Mouse (Mus musculus) liver (tissue): ENCODE data around the gene Traf3ip3.

ENCODE experiments used
- DNase-seq: peaks from one replicate; pipeline ENCODE4 v3.0.0-alpha.2; 2020; ENCODE audit warnings: mixed read lengths

Gene Traf3ip3

GRCm38 (mm10) chr1:193157111-193157492 lies 44.4 kb downstream of the Traf3ip3 start:
- DNase-seq = no peak

DNA sequence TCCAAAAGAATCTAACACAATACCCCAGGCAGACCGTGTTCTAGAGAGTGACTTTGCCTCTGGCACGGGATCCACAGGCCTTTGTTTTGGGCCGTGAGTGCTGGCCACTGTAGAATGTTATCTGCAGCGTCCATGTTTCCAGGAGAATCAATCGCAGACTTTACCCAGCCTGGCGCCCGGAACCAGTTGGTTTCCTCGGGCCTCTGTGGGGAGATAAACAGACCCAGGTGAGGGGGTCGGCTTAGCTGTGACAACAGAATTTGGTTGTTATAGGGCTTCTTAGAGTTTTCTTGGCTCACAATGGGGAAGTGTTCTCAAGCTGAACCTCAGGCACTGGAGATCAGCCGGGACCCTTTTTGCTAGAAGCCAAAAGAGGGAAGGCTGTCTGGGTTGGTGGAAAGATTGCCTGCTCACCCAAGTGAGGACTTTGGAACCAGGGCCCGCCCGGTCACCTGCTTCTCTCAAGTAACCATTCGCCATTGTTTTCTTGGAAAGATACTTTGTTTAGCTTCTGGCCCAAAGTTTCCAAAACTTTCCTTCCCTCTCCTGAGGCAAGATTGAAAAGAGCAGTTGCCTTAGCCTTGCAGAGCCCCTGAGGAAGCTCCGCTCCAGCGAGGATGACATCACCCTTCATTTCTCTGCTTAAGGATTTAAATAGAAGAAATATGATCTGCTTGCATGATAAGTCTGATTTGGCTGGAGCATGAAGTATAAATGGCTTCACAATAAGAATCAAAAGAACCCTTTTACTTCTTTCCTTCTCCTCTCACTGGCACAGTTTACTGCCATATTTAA lies 45.0 kb downstream of the Traf3ip3 start:
- DNase-seq = peak; percentile 35

GRCm38 (mm10) chr1:193153561-193153960 lies 47.9 kb downstream of the Traf3ip3 start:
- no peak for DNase-seq

- DNase-seq = peak; percentile 75
These were observed 48.6 kb downstream of the Traf3ip3 start, which contains the start of gene Irf6 for GRCm38 (mm10) chr1:193152872-193153271. Gene Irf6 (plus strand): TSS chr1:193153111.

DNA sequence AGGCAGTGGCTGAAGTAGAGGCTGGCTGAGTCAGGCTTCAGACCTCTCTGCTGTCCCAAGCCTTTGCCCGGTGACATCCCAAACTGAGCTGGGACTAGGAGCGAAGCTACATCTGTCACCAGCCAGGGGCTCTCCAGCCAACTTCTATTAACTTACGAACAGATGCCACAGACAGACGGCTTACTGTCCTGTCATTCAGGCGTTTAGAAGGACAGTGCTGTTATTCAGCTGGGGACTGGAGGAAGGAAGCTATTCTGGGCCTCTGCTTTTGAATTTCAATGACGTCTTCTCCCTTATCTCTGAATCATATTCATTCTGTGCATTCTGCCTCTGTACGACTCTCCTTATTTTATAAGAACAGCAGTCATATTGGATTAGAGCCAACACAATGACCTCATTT lies 50.4 kb downstream of the Traf3ip3 start:
- no peak for DNase-seq

- DNase-seq = no peak
These were observed 52.3 kb downstream of the Traf3ip3 start for GRCm38 (mm10) chr1:193149231-193149630.

- no peak for DNase-seq
These were observed 55.1 kb downstream of the Traf3ip3 start for GRCm38 (mm10) chr1:193146416-193146815.

GRCm38 (mm10) chr1:193145101-193145500 lies 56.4 kb downstream of the Traf3ip3 start:
- DNase-seq = no peak

DNA sequence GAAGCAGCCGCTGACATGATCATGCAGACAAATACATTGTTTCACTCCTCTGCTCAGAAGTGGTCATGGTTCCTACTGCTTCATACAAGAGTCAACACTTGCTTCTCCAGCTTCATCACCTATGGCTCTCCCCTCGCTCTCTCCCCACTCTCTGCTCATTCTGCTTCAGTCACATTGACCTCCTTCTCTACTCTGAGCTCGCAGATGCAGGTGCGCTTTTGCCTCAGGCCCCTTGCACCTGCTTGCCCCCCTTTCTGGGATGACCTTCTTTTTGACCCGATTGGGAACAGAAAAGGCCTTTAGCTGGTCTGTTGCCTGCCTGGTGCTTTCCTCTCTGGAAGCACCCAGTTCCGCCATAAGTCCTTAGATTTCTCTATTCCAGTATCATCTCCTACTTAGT lies 57.0 kb downstream of the Traf3ip3 start:
- no peak for DNase-seq

DNA sequence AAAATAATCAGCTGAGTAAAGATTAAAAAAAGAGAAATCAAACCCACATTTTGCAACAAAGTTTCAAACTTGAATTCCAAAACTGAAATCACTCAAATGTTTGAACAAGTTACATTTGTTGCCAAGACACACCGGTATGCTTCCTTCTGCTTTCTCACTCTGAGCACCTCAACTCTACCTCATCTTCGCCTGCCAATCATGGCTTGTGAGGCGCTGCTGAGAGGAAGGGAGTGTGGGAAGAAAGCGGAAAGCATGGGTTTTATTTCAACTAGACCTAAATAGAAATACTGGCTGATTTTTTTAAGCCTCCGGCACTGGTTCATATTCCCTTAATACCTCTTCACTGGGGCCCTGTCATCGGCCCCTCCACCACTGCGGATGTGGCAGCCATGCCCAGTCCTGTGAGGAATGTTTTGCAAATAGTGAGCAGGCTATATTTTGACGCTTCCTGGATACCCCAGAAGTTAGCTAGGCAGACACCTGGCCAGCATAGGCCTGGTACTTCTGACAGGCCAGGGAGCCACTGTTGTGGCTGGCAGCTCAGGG lies 58.9 kb downstream of the Traf3ip3 start:
- no peak for DNase-seq

DNA sequence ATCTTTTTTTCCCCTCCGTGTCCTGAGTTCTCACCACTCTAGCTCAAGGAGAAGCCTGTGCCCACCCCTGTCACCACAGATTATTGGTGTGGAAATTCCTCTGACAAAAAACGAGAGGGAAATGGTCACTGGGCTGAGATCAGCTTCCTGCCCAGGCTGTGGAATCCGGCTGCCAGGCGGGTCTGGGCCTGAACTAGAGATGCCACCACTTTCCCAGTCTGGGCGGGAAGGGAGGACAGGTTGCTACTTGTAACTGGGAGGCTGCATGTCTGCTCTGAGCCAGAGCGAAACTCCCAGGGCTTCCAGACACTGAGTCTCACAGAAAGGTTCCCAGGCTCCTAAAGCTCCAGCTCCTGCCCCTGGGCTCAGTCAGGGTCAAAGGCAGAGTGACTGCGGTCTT lies 60.4 kb downstream of the Traf3ip3 start:
- no peak for DNase-seq

DNA sequence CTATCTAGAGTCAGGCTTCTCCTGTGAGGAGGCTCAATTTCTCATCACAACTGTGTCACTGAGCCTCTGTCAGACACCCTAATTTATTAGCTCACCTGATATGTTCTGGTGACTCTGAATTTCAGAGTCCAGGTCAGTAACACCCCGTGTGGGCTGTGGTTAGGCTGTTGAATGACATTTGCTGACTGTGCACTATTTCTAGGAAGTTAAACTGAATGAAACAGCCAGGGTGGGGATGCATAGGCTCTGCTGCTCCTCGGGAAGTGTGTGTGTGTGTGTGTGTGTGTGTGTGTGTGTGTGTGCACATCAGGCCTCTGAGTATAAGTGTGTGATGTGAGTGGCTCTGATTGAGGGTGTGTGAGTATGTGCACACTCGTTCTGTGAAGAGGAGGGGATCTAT lies 62.8 kb downstream of the Traf3ip3 start:
- DNase-seq = no peak

DNA sequence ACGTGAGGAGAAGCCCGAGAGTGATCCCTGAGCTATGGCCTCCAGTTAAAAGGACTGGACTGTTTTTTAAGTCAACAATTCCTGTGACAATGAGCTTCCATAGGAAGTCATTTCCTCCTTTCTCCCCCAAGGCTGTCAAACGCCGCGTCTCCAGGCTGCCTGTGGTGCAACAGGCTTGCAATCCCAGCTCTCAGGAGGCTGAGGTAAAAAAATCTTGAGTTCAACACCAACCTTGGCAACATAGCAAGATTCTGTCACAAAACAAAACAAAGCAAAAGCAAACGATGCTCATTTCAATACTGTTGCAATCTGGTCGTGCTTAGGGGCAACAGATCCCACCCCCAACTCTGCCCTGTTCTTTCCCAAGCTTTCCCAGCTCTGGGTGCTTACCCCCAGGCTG lies 63.4 kb downstream of the Traf3ip3 start:
- DNase-seq = no peak

GRCm38 (mm10) chr1:193133726-193134125 lies 67.8 kb downstream of the Traf3ip3 start:
- DNase-seq = peak; percentile 26

DNA sequence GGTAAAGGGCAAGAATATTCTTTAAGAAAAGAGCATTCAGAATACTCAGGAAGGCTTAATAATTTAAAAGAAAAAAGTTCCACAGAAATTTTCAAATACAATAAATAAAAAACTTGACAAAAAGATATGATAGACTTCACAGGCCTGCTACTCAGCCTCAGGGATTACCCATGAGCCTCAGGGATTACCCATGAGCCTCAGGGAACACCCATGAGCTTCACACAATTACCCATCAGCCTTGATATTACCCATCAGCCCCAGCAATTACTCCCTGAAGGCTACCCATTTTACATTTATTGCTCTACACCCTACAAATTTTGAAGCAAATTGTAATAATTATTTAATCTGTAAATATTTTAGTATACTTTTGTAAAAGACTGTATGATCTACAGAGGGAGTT lies 69.1 kb downstream of the Traf3ip3 start:
- DNase-seq = no peak

DNA sequence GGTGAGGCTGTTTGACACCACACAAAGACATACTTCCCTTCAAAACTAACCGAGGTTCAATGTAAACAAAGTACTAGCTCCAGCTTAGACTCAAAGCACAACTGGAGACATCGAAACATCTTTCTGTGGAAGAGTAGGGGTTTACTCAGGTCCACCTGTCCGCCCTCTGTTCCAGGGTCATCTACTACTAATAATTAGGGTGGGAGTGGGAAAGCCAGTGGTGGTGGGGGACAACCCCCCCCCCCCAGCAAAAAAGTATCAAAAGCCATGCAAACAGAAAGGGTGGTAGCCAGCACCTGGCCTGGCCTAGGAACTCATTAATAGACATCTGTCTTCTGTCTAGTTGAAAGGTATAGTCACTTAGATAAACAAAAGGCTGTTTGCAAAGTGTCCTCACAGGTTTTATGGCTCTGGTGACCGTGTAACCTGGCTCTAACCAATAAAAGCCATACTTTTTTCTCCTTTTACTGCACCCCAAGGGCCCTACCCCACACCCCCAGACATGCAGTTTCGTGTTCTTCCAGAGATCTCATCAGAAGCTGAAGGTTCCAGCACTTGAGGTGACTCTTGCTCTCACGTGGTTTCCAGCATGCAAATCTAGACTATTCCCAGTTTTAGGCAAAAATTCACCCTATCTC lies 70.1 kb downstream of the Traf3ip3 start:
- DNase-seq = no peak

DNA sequence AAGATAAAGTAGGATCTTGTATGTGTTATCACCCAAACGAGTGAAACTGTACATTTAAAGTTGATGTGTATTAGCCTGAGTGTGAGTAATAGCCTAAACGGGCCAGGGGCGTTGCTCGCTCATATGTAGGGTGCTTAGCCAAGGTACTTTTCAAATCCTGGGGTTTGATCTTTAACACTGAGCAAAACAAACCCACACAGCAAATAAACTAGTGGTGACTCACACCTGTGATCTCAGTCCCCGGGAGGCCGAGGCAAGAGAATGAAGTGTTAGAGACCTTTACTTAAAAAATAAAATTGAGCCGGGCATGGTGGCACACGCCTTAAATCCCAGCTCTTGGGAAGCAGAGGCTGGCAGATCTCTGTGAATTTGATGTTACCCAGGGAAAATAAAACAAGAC lies 70.7 kb downstream of the Traf3ip3 start:
- DNase-seq = no peak

GRCm38 (mm10) chr1:193130456-193130825 lies 71.1 kb downstream of the Traf3ip3 start:
- no peak for DNase-seq

DNA sequence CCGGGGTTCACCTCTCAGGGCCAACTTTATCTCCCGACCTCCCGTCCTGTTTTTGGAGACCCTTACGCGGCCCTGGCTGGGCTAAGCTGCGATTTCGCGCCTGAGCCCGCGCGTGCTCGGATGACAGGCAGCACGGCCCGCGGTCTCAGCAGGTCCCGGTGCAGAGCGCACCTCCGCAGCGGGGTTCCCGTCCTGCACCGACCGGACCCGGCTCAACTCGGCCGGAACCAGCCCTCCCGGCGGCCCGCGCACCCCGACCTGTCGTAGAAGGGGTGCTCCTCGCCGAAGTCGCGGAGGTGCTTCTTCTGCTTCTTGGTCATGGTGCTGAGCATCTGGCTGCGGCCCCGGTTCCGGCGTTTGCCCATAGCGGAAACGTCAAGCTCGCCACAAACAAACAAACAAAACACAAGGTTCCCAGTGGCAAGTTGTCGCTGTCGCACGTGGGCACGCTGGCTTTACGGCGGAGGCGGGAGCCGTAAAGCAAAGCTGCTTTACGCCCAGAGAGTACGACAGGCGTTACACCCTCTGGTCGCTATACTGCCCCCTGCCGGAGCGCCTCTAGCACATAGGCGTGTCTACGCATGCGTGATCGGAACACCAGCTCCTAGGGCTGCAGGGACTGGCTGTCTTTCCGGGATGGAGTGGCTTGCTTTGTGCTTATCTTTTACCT lies 71.6 kb downstream of the Traf3ip3 start, which contains the start of gene Diexf:
Gene Diexf, minus strand, starts transcription at position 487 of the 670 bp plus-strand sequence.
- peak; percentile 100 for DNase-seq

DNA sequence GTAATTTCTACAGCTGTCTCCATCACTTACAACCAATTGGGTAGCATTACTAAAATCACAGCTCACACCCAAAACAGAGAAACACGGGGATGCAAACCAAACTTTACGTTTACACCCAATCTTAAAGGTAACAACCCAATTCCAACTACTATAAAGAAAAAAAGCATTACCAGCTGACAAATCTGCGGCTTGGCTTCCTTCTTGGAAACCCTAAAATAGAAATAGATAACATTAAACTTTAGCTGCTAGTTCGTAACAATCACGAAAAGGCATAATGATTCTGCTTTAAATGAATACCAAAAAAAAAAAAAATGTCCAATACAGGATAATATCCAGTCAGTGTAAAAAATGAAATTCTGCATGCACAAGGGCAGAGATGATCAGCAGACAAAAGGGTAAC lies 72.2 kb downstream of the Traf3ip3 start:
- DNase-seq = no peak

- DNase-seq = no peak
These were observed 73.4 kb downstream of the Traf3ip3 start for GRCm38 (mm10) chr1:193128055-193128454.

GRCm38 (mm10) chr1:193125835-193126234 lies 75.7 kb downstream of the Traf3ip3 start:
- DNase-seq = peak; percentile 13
